Mouse (Mus musculus): ENCODE data around the gene Tm6sf1.

The Tm6sf1 gene

GRCm38 (mm10) chr7:81880797-81881196 lies 22.0 kb downstream of the Tm6sf1 start:
- DNase-seq (ENCODE audit: extremely low read depth, low read depth): no peak

- no peak for DNase-seq (ENCODE audit: extremely low read depth, low read depth)
These were observed 22.8 kb downstream of the Tm6sf1 start for GRCm38 (mm10) chr7:81881600-81881999.

- no peak for DNase-seq (ENCODE audit: extremely low read depth, low read depth)
These were observed 26.3 kb downstream of the Tm6sf1 start for GRCm38 (mm10) chr7:81885128-81885527.

GRCm38 (mm10) chr7:81899361-81899760 lies 40.6 kb downstream of the Tm6sf1 start:
- DNase-seq (ENCODE audit: extremely low read depth, low read depth): no peak

GRCm38 (mm10) chr7:81904094-81904493 lies 45.3 kb downstream of the Tm6sf1 start:
- no peak for DNase-seq (ENCODE audit: extremely low read depth, low read depth)

GRCm38 (mm10) chr7:81904926-81905325 lies 46.1 kb downstream of the Tm6sf1 start:
- DNase-seq (ENCODE audit: extremely low read depth, low read depth): no peak

GRCm38 (mm10) chr7:81918316-81918715 lies 59.5 kb downstream of the Tm6sf1 start:
- no peak for DNase-seq (ENCODE audit: extremely low read depth, low read depth)

- no peak for DNase-seq (ENCODE audit: extremely low read depth, low read depth)
These were observed 61.5 kb downstream of the Tm6sf1 start for GRCm38 (mm10) chr7:81920314-81920713.

GRCm38 (mm10) chr7:81921379-81921952 lies 62.7 kb downstream of the Tm6sf1 start:
- peak; percentile 57 for DNase-seq (ENCODE audit: extremely low read depth, low read depth)

- DNase-seq (ENCODE audit: extremely low read depth, low read depth): no peak
These were observed 70.2 kb downstream of the Tm6sf1 start for GRCm38 (mm10) chr7:81928998-81929397.

- no peak for DNase-seq (ENCODE audit: extremely low read depth, low read depth)
These were observed 73.8 kb downstream of the Tm6sf1 start for GRCm38 (mm10) chr7:81932521-81933045.

- no peak for DNase-seq (ENCODE audit: extremely low read depth, low read depth)
These were observed 74.3 kb downstream of the Tm6sf1 start for GRCm38 (mm10) chr7:81933061-81933600.

GRCm38 (mm10) chr7:81933601-81934266 lies 74.9 kb downstream of the Tm6sf1 start:
- DNase-seq (ENCODE audit: extremely low read depth, low read depth): no peak

All from MEL-GATA-1-ER (cell line).